Mouse (Mus musculus) limb, embryonic 15.5 days (tissue): ENCODE data around the gene Naaladl2. TPM values are rescaled to one million over a fixed set of nuclear protein-coding genes. Genes with fewer than 3 reads are reported as not detected.
"Not testable (repeated sequence)": the region's sequence is repeated elsewhere in the genome, so short reads cannot be mapped to it uniquely, and the experiment has no call there.

Experiments used
- ATAC-seq: fragments of 200-750 bp; cut with Nextera tagmentation; 2 replicates; pipeline ENCODE4 v1.8.0; 2017; ENCODE audit warnings: low read depth, moderate TSS enrichment; ENCODE audit not compliant: insufficient number of reproducible peaks, low FRiP score, low TSS enrichment
- H3K27ac ChIP-seq: fragments of 300-500 bp; sonication (generic); 2 replicates; pipeline ENCODE4 v1.5.1; 2015; ENCODE audit warnings: moderate library complexity, mild to moderate bottlenecking, inconsistent platforms
- H3K27me3 ChIP-seq: fragments of 300-500 bp; sonication (generic); 2 replicates; pipeline ENCODE4 v1.6.1; 2015; ENCODE audit warnings: inconsistent platforms
- H3K36me3 ChIP-seq: fragments of 300-500 bp; sonication (generic); 2 replicates; pipeline ENCODE4 v1.6.1; 2015; ENCODE audit warnings: inconsistent platforms
- H3K4me1 ChIP-seq: fragments of 300-500 bp; sonication (generic); 2 replicates; pipeline ENCODE4 v1.6.1; 2015; ENCODE audit warnings: inconsistent platforms
- H3K4me2 ChIP-seq: fragments of 300-500 bp; sonication (generic); 2 replicates; pipeline ENCODE4 v1.6.1; 2015; ENCODE audit warnings: mild to moderate bottlenecking, inconsistent platforms
- H3K4me3 ChIP-seq: fragments of 300-500 bp; sonication (generic); 2 replicates; pipeline ENCODE4 v1.5.1; 2015; ENCODE audit warnings: mild to moderate bottlenecking, inconsistent platforms
- H3K9ac ChIP-seq: fragments of 300-500 bp; sonication (generic); 2 replicates; pipeline ENCODE4 v1.6.1; 2015; ENCODE audit warnings: inconsistent platforms
- H3K9me3 ChIP-seq: fragments of 300-500 bp; sonication (generic); 2 replicates; pipeline ENCODE4 v1.6.1; 2016; ENCODE audit warnings: inconsistent platforms
- WGBS: fragments of 180-500 bp; shearing (Covaris S2); methylation state at CpG from one replicate; pipeline ENCODE4 v1.1.7; 2015; 5-methylcytosine and 5-hydroxymethylcytosine counted together
- polyA plus RNA-seq: library from polyadenylated mRNA; unstranded; fragments of >200 nt; fragmentation: Nextera tagmentation; extraction: Ambion mirVana; gene quantifications from 2 replicates; pipeline ENCODE4 v1.2.1, GENCODE M21; 2015

Gene Naaladl2
- polyA plus RNA-seq, 1 experiment from 2014 or later, result 2.3 TPM

- Histone ChIP-seq H3K36me3 (no peaks in the 10 kb centered on the region), H3K9ac (no peak overlapping the region), H3K27ac (no peak overlapping the region), H3K4me3 (no peak overlapping the region), H3K4me2 (no peak overlapping the region), H3K4me1 (no peaks in the 10 kb centered on the region), H3K27me3 (no peaks in the 10 kb centered on the region), H3K9me3 (no peaks in the 10 kb centered on the region)
- 79% methylated on average over 1 of the region's 1 CpGs for WGBS
- ATAC-seq, result no peak
Observed at GRCm38 (mm10) chr3:25075785-25076184, 68.3 kb downstream of the Naaladl2 start.

GRCm38 (mm10) chr3:25074266-25074665 lies 69.8 kb downstream of the Naaladl2 start:
- Histone ChIP-seq H3K9ac (no peak overlapping the region), H3K4me3 (no peak overlapping the region), H3K27me3 (no peaks in the 10 kb centered on the region), H3K9me3 (no peaks in the 10 kb centered on the region), H3K36me3 (no peaks in the 10 kb centered on the region), H3K27ac (no peak overlapping the region), H3K4me2 (no peak overlapping the region), H3K4me1 (no peaks in the 10 kb centered on the region)
- WGBS, result 67% methylated on average over 4 of the region's 4 CpGs
- no peak for ATAC-seq

- H3K27me3 ChIP-seq, result no peaks in the 10 kb centered on the region
- ATAC-seq, result no peak
- H3K27ac ChIP-seq, result no peak overlapping the region
- H3K36me3 ChIP-seq, result no peaks in the 10 kb centered on the region
- no peaks in the 10 kb centered on the region for H3K4me1 ChIP-seq
- 53% methylated on average over 6 of the region's 6 CpGs for WGBS
- H3K9ac ChIP-seq, result no peak overlapping the region
- no peak overlapping the region for H3K4me2 ChIP-seq
- no peak overlapping the region for H3K4me3 ChIP-seq
- no peaks in the 10 kb centered on the region for H3K9me3 ChIP-seq
Observed at GRCm38 (mm10) chr3:25073821-25074220, 70.2 kb downstream of the Naaladl2 start.

GRCm38 (mm10) chr3:25063217-25063616 lies 80.8 kb downstream of the Naaladl2 start:
- H3K9ac ChIP-seq, result no peak overlapping the region
- H3K27ac ChIP-seq, result no peak overlapping the region
- no peak for ATAC-seq
- no peaks in the 10 kb centered on the region for H3K9me3 ChIP-seq
- no peaks in the 10 kb centered on the region for H3K36me3 ChIP-seq
- no peaks in the 10 kb centered on the region for H3K27me3 ChIP-seq
- no peak overlapping the region for H3K4me3 ChIP-seq
- no peak overlapping the region for H3K4me2 ChIP-seq
- 76% methylated on average over 4 of the region's 4 CpGs for WGBS
- no peaks in the 10 kb centered on the region for H3K4me1 ChIP-seq

- no peak for ATAC-seq
- WGBS, result 36% methylated on average over 2 of the region's 2 CpGs
- no peaks in the 10 kb centered on the region for H3K4me1 ChIP-seq
- no peak overlapping the region for H3K4me2 ChIP-seq
- no peaks in the 10 kb centered on the region for H3K9me3 ChIP-seq
- H3K9ac ChIP-seq, result no peak overlapping the region
- no peaks in the 10 kb centered on the region for H3K36me3 ChIP-seq
- no peak overlapping the region for H3K4me3 ChIP-seq
- no peak overlapping the region for H3K27ac ChIP-seq
- H3K27me3 ChIP-seq, result no peaks in the 10 kb centered on the region
Observed at GRCm38 (mm10) chr3:25052975-25053374, 91.1 kb downstream of the Naaladl2 start.

- H3K36me3 ChIP-seq, result no peaks in the 10 kb centered on the region
- WGBS, result 72% methylated on average over 5 of the region's 5 CpGs
- no peaks in the 10 kb centered on the region for H3K27me3 ChIP-seq
- ATAC-seq, result no peak
- H3K4me2 ChIP-seq, result no peak overlapping the region
- no peak overlapping the region for H3K27ac ChIP-seq
- H3K4me1 ChIP-seq, result no peaks in the 10 kb centered on the region
- H3K4me3 ChIP-seq, result no peak overlapping the region
- H3K9ac ChIP-seq, result no peak overlapping the region
- no peaks in the 10 kb centered on the region for H3K9me3 ChIP-seq
Observed at GRCm38 (mm10) chr3:25019972-25020371, 124.1 kb downstream of the Naaladl2 start.

- Histone ChIP-seq H3K9me3 (no peaks in the 10 kb centered on the region), H3K4me1 (no peaks in the 10 kb centered on the region), H3K27me3 (no peaks in the 10 kb centered on the region), H3K4me2 (no peak overlapping the region), H3K4me3 (no peak overlapping the region), H3K27ac (no peak overlapping the region), H3K36me3 (no peaks in the 10 kb centered on the region), H3K9ac (no peak overlapping the region)
- WGBS, result 66% methylated on average over 1 of the region's 1 CpGs
- ATAC-seq, result no peak
Observed at GRCm38 (mm10) chr3:25010751-25011150, 133.3 kb downstream of the Naaladl2 start.

GRCm38 (mm10) chr3:25006802-25007201 lies 137.3 kb downstream of the Naaladl2 start:
- not testable (repeated sequence) for H3K4me2 ChIP-seq, H3K9ac ChIP-seq, H3K9me3 ChIP-seq, H3K27ac ChIP-seq, H3K36me3 ChIP-seq, H3K4me3 ChIP-seq, H3K27me3 ChIP-seq, H3K4me1 ChIP-seq, ATAC-seq
- 55% methylated on average over 2 of the region's 2 CpGs for WGBS

- Histone ChIP-seq H3K4me1 (no peaks in the 10 kb centered on the region), H3K36me3 (no peaks in the 10 kb centered on the region), H3K4me2 (no peak overlapping the region), H3K4me3 (no peak overlapping the region), H3K27ac (no peak overlapping the region), H3K9ac (no peak overlapping the region), H3K9me3 (no peaks in the 10 kb centered on the region), H3K27me3 (no peaks in the 10 kb centered on the region)
- ATAC-seq, result no peak
- 37% methylated on average over 2 of the region's 2 CpGs for WGBS
Observed at GRCm38 (mm10) chr3:24992577-24992976, 151.5 kb downstream of the Naaladl2 start.

GRCm38 (mm10) chr3:24992078-24992477 lies 152.0 kb downstream of the Naaladl2 start:
- ATAC-seq, result no peak
- Histone ChIP-seq H3K27me3 (no peaks in the 10 kb centered on the region), H3K9me3 (no peaks in the 10 kb centered on the region), H3K27ac (no peak overlapping the region), H3K4me3 (no peak overlapping the region), H3K36me3 (no peaks in the 10 kb centered on the region), H3K4me1 (no peaks in the 10 kb centered on the region), H3K9ac (no peak overlapping the region), H3K4me2 (no peak overlapping the region)
- 89% methylated on average over 3 of the region's 3 CpGs for WGBS

GRCm38 (mm10) chr3:24982111-24982510 lies 161.9 kb downstream of the Naaladl2 start:
- no peak overlapping the region for H3K4me2 ChIP-seq
- H3K4me3 ChIP-seq, result no peak overlapping the region
- H3K9me3 ChIP-seq, result no peaks in the 10 kb centered on the region
- H3K27ac ChIP-seq, result no peak overlapping the region
- no peaks in the 10 kb centered on the region for H3K36me3 ChIP-seq
- no peak for ATAC-seq
- no peak overlapping the region for H3K9ac ChIP-seq
- H3K4me1 ChIP-seq, result no peaks in the 10 kb centered on the region
- H3K27me3 ChIP-seq, result no peaks in the 10 kb centered on the region
- WGBS, result 72% methylated on average over 4 of the region's 4 CpGs

GRCm38 (mm10) chr3:24942170-24942569 lies 201.9 kb downstream of the Naaladl2 start:
- H3K27me3 ChIP-seq, result no peaks in the 10 kb centered on the region
- H3K4me3 ChIP-seq, result no peak overlapping the region
- 94% methylated on average over 2 of the region's 2 CpGs for WGBS
- no peak overlapping the region for H3K4me2 ChIP-seq
- H3K27ac ChIP-seq, result no peak overlapping the region
- no peaks in the 10 kb centered on the region for H3K36me3 ChIP-seq
- H3K4me1 ChIP-seq, result no peaks in the 10 kb centered on the region
- no peaks in the 10 kb centered on the region for H3K9me3 ChIP-seq
- ATAC-seq, result no peak
- no peak overlapping the region for H3K9ac ChIP-seq

- H3K36me3 ChIP-seq, result no peaks in the 10 kb centered on the region
- no peak overlapping the region for H3K27ac ChIP-seq
- 66% methylated on average over 5 of the region's 5 CpGs for WGBS
- no peaks in the 10 kb centered on the region for H3K27me3 ChIP-seq
- no peak overlapping the region for H3K4me2 ChIP-seq
- no peak overlapping the region for H3K4me3 ChIP-seq
- no peak for ATAC-seq
- H3K9me3 ChIP-seq, result no peaks in the 10 kb centered on the region
- H3K9ac ChIP-seq, result no peak overlapping the region
- no peaks in the 10 kb centered on the region for H3K4me1 ChIP-seq
Observed at GRCm38 (mm10) chr3:24938507-24939182, 205.4 kb downstream of the Naaladl2 start.
